Mouse (Mus musculus) thymus, adult 2 months (tissue): ENCODE measurements at regions not wholly inside any gene's neighbourhood (a gene's known extent, or its start where the extent isn't known, plus 50 kb on each side); places are given as distances from the start of the nearest gene placed in this dataset.

Experiments
- DNase-seq: peaks from one replicate; pipeline ENCODE4 v3.0.0; 2021
- H3K27ac ChIP-seq: fragments of 200-500 bp; 2 replicates; pipeline ENCODE4 v1.5.1; 2012; ENCODE audit warnings: low read length, control low read depth; ENCODE audit not compliant: control insufficient read depth, insufficient read depth
- H3K27me3 ChIP-seq: fragments of 200-500 bp; 2 replicates; pipeline ENCODE4 v1.6.1; 2012; ENCODE audit warnings: mild to moderate bottlenecking, low read length, moderate library complexity, mixed read lengths; ENCODE audit not compliant: control insufficient read depth, insufficient read depth
- H3K36me3 ChIP-seq: fragments of 200-500 bp; 2 replicates; pipeline ENCODE4 v1.6.1; 2012; ENCODE audit warnings: mild to moderate bottlenecking, low read length, moderate library complexity; ENCODE audit not compliant: control insufficient read depth, insufficient read depth
- H3K4me1 ChIP-seq: fragments of 200-500 bp; replicated peaks from 2 replicates; pipeline ENCODE4 v1.6.1; 2012; ENCODE audit warnings: low read length; ENCODE audit not compliant: control insufficient read depth, insufficient read depth
- H3K4me3 ChIP-seq: fragments of 200-500 bp; 2 replicates; pipeline ENCODE4 v1.5.1; 2012; ENCODE audit warnings: mild to moderate bottlenecking, low read length, control low read depth, moderate library complexity; ENCODE audit not compliant: control insufficient read depth, insufficient read depth
- CTCF ChIP-seq: fragments of 200-500 bp; IDR thresholded peaks from 2 replicates; pipeline ENCODE4 v1.5.1; 2012; ENCODE audit warnings: mild to moderate bottlenecking, control low read depth, low read length, moderate library complexity, borderline replicate concordance; ENCODE audit not compliant: control insufficient read depth, poor library complexity, insufficient read depth; ENCODE audit errors: extremely low read depth
- POLR2A ChIP-seq: fragments of 200-500 bp; IDR thresholded peaks from 2 replicates; pipeline ENCODE4 v1.6.1; 2012; ENCODE audit warnings: mild to moderate bottlenecking, low read length, control low read depth, moderate library complexity; ENCODE audit not compliant: control insufficient read depth, poor library complexity, insufficient read depth; ENCODE audit errors: extremely low read depth
- WGBS: fragments of 180-500 bp; shearing (Covaris S2); methylation state at CpG from one replicate; pipeline ENCODE4 v1.1.7; 2018; 5-methylcytosine and 5-hydroxymethylcytosine counted together

GRCm38 (mm10) chr7:135986021-135986420 is 269.9 kb upstream of the Mki67 start:
- no peak for TF ChIP-seq POLR2A
- TF ChIP-seq CTCF = no peak
- Histone ChIP-seq H3K4me1 (no peaks in the 10 kb centered on the region), H3K4me3 (no peak overlapping the region), H3K27ac (no peak overlapping the region), H3K36me3 (no peaks in the 10 kb centered on the region), H3K27me3 (no peaks in the 10 kb centered on the region)
- WGBS = 87% methylated on average over 6 of the region's 6 CpGs
- DNase-seq = no peak

GRCm38 (mm10) chr7:135990321-135990720 is 274.2 kb upstream of the Mki67 start:
- whole genome bisulfite sequencing = 79% methylated on average over 6 of the region's 6 CpGs

GRCm38 (mm10) chr7:135996896-135997295 is 280.7 kb upstream of the Mki67 start:
- DNase-seq = no peak
- 90% methylated on average over 10 of the region's 10 CpGs for WGBS

More at GRCm38 (mm10) chr7:135990321-135990720, 274.2 kb upstream of the Mki67 start:
- Histone ChIP-seq H3K4me3 (no peak overlapping the region), H3K36me3 (no peaks in the 10 kb centered on the region), H3K27me3 (no peaks in the 10 kb centered on the region), H3K4me1 (no peaks in the 10 kb centered on the region), H3K27ac (no peak overlapping the region)
- no peak for DNase-seq
- TF ChIP-seq CTCF (no peak), POLR2A (no peak)

GRCm38 (mm10) chr7:135997640-135998039 is 281.5 kb upstream of the Mki67 start:
- Histone ChIP-seq H3K27me3 (no peaks in the 10 kb centered on the region), H3K27ac (no peak overlapping the region), H3K4me3 (no peak overlapping the region), H3K36me3 (no peaks in the 10 kb centered on the region), H3K4me1 (no peaks in the 10 kb centered on the region)
- TF ChIP-seq POLR2A (no peak), CTCF (no peak)
- DNase-seq = no peak
- WGBS = 80% methylated on average over 3 of the region's 3 CpGs

More at GRCm38 (mm10) chr7:135996896-135997295, 280.7 kb upstream of the Mki67 start:
- TF ChIP-seq CTCF (no peak), POLR2A (no peak)
- Histone ChIP-seq H3K36me3 (no peaks in the 10 kb centered on the region), H3K4me1 (no peaks in the 10 kb centered on the region), H3K27ac (no peak overlapping the region), H3K27me3 (no peaks in the 10 kb centered on the region), H3K4me3 (no peak overlapping the region)

- DNase-seq = no peak
- Histone ChIP-seq H3K4me3 (no peak overlapping the region), H3K4me1 (no peaks in the 10 kb centered on the region), H3K27ac (no peak overlapping the region), H3K27me3 (no peaks in the 10 kb centered on the region), H3K36me3 (no peaks in the 10 kb centered on the region)
- no peak for TF ChIP-seq CTCF
- TF ChIP-seq POLR2A = no peak
- WGBS = 89% methylated on average over 8 of the region's 8 CpGs
Measured at GRCm38 (mm10) chr7:136002382-136002781, 286.2 kb upstream of the Mki67 start.

- Histone ChIP-seq H3K27me3 (no peaks in the 10 kb centered on the region), H3K27ac (no peak overlapping the region), H3K4me1 (peaks cover 6% of the 10 kb centered on the region), H3K4me3 (no peak overlapping the region), H3K36me3 (no peaks in the 10 kb centered on the region)
- TF ChIP-seq CTCF (no peak), POLR2A (no peak)
- DNase-seq = no peak
- 98% methylated on average over 2 of the region's 2 CpGs for WGBS
Measured at GRCm38 (mm10) chr7:136003291-136003690, 287.1 kb upstream of the Mki67 start.

- H3K27ac ChIP-seq = no peak overlapping the region
- TF ChIP-seq POLR2A (no peak), CTCF (no peak)
- no peaks in the 10 kb centered on the region for H3K36me3 ChIP-seq
- no peak overlapping the region for H3K4me3 ChIP-seq
- no peaks in the 10 kb centered on the region for H3K27me3 ChIP-seq
- peaks cover 8% of the 10 kb centered on the region for H3K4me1 ChIP-seq
- DNase-seq = no peak
- WGBS = 31% methylated on average over 23 of the region's 23 CpGs
Measured at GRCm38 (mm10) chr7:136007796-136008455, 291.8 kb upstream of the Mki67 start.
